Mouse (Mus musculus) MEL (cell line): ENCODE results near the gene 1700001P01Rik.

ENCODE experiments used
- CTCF ChIP-seq, 3 experiments: IDR thresholded peaks in 2 of 3; conservative IDR thresholded peaks in 1 of 3; 2 replicates each; pipeline ENCODE4 v1.5.1; 2011 to 2012; ENCODE audit warnings: low read length in 3 of 3, low read depth in 2 of 3, mild to moderate bottlenecking in 2 of 3, improper control_type of control experiment in 1 of 3, inconsistent platforms in 1 of 3, mixed read lengths in 1 of 3, moderate library complexity in 1 of 3; ENCODE audit not compliant: control insufficient read depth in 1 of 3, insufficient read depth in 1 of 3, poor library complexity in 1 of 3, severe bottlenecking in 1 of 3
- HCFC1 ChIP-seq: IDR thresholded peaks from 2 replicates; pipeline ENCODE4 v1.6.1; 2012; ENCODE audit warnings: low read depth, mild to moderate bottlenecking, inconsistent platforms, low read length, improper control_type of control experiment, moderate library complexity
- RAD21 ChIP-seq: IDR thresholded peaks from 2 replicates; pipeline ENCODE4 v1.6.1; 2011; ENCODE audit warnings: mild to moderate bottlenecking, low read depth, low read length, improper control_type of control experiment

DNA sequence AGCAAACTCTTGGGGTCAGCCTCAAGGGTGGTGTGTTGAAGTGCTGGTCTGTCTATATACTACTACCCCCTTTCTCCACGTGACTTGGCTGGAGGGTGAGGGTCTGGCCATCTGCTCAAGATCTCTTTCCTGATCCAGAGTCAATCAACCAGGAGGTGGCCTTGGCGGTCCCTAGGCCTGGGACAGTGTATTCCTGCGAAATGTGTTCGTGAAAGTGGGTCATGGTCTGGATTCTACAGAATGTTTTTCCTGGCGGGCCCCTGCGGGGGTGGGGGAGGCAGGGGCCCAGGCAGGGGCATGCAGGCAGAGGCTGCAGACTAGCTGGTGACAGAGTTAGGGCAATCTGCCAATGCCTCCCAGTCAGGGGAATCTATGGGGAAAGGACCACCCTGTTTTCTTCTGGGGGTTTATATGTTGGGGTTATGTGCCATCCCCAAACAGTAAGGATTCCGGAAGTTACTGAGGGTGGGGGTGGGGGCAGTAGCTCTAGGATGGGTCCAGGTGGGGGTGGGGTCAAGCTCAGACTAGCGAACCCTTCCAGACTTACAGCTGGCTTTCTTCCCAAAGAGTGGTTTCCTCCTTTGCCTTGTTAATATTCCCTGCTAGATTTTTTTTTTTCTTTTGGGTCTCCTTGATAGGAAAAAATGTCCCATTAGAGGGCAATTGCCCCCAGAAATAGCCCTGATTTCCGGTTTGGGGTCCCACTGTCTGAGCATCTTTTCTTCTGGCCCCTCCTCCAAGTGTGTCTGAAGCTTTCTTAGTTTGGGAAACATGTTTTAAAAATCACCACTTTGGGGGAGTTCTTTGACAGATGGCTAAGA lies 29.3 kb upstream of the 1700001P01Rik start:
- no peak for TF ChIP-seq HCFC1
- no peak for TF ChIP-seq RAD21
- TF ChIP-seq CTCF (IDR thresholded peaks at IDR 0.05 in 2 of 3, conservative IDR thresholded peaks at IDR 0.05 in 1 of 3; ENCODE audit: control insufficient read depth in 1 of 3, insufficient read depth in 1 of 3, low read depth in 2 of 3, low read length in 3 of 3, poor library complexity in 1 of 3, severe bottlenecking in 1 of 3) = no peak
